Mouse (Mus musculus): ENCODE data around the gene Cd28. TPM values are rescaled to one million over a fixed set of nuclear protein-coding genes. Genes with fewer than 3 reads are reported as not detected.

The Cd28 gene
- polyA plus RNA-seq, 1 experiment from 2014 or later = 0.15 TPM

Other genes with a start within 250 kb of the Cd28 start
- gene Raph1, start 149.7 kb upstream of the Cd28 start, polyA plus RNA-seq (2014; fragmentation: Nextera tagmentation; extraction: Ambion mirVana) = 19.0 and 20.7 TPM in 2 replicates
- 0.17 TPM in 1 of 2 replicates, not detected in the other for gene Ctla4, start 170.2 kb downstream of the Cd28 start, polyA plus RNA-seq (2014; fragmentation: Nextera tagmentation; extraction: Ambion mirVana)